Mouse (Mus musculus): Measurements from ENCODE around the gene Arrdc2.

Gene Arrdc2

GRCm38 (mm10) chr8:70864712-70865221 is 25.2 kb upstream of the Arrdc2 start:
- DNase-seq (ENCODE audit: low spot score): peak; percentile 59

- peak; percentile 55 for DNase-seq (ENCODE audit: low spot score)
These were observed 24.6 kb upstream of the Arrdc2 start for GRCm38 (mm10) chr8:70863956-70864711.

GRCm38 (mm10) chr8:70862824-70863641 is 23.5 kb upstream of the Arrdc2 start, which contains the start of gene Kcnn1:
Gene Kcnn1, minus strand, starts transcription at chr8:70863258.
- peak; percentile 67 for DNase-seq (ENCODE audit: low spot score)

- DNase-seq (ENCODE audit: low spot score): no peak
These were observed 18.0 kb upstream of the Arrdc2 start for GRCm38 (mm10) chr8:70857516-70857915.

GRCm38 (mm10) chr8:70856541-70857197 is 17.1 kb upstream of the Arrdc2 start:
- DNase-seq (ENCODE audit: low spot score): peak; percentile 74

GRCm38 (mm10) chr8:70856028-70856427 is 16.5 kb upstream of the Arrdc2 start:
- no peak for DNase-seq (ENCODE audit: low spot score)

- DNase-seq (ENCODE audit: low spot score): no peak
These were observed 14.3 kb upstream of the Arrdc2 start for GRCm38 (mm10) chr8:70853863-70854262.

GRCm38 (mm10) chr8:70852595-70853231 is 13.2 kb upstream of the Arrdc2 start:
- DNase-seq (ENCODE audit: low spot score): no peak

GRCm38 (mm10) chr8:70851837-70852236 is 12.3 kb upstream of the Arrdc2 start:
- DNase-seq (ENCODE audit: low spot score): no peak

- no peak for DNase-seq (ENCODE audit: low spot score)
These were observed 11.4 kb upstream of the Arrdc2 start for GRCm38 (mm10) chr8:70850947-70851346.

- no peak for DNase-seq (ENCODE audit: low spot score)
These were observed 10.8 kb upstream of the Arrdc2 start for GRCm38 (mm10) chr8:70850132-70850845.

GRCm38 (mm10) chr8:70849333-70849990 is 9.9 kb upstream of the Arrdc2 start:
- no peak for DNase-seq (ENCODE audit: low spot score)

- no peak for DNase-seq (ENCODE audit: low spot score)
These were observed 7.0 kb upstream of the Arrdc2 start for GRCm38 (mm10) chr8:70846371-70847154.

GRCm38 (mm10) chr8:70845108-70845507 is 5.6 kb upstream of the Arrdc2 start:
- DNase-seq (ENCODE audit: low spot score): no peak

- DNase-seq (ENCODE audit: low spot score): peak; percentile 96
These were observed 5.0 kb upstream of the Arrdc2 start for GRCm38 (mm10) chr8:70844523-70844922.

- DNase-seq (ENCODE audit: low spot score): no peak
These were observed 4.4 kb upstream of the Arrdc2 start for GRCm38 (mm10) chr8:70843941-70844340.

GRCm38 (mm10) chr8:70843214-70843773 is 3.8 kb upstream of the Arrdc2 start:
- DNase-seq (ENCODE audit: low spot score): no peak

- no peak for DNase-seq (ENCODE audit: low spot score)
These were observed 3.0 kb upstream of the Arrdc2 start for GRCm38 (mm10) chr8:70842484-70842883.
